Mouse (Mus musculus): ENCODE data around the gene Stard13.

DNA sequence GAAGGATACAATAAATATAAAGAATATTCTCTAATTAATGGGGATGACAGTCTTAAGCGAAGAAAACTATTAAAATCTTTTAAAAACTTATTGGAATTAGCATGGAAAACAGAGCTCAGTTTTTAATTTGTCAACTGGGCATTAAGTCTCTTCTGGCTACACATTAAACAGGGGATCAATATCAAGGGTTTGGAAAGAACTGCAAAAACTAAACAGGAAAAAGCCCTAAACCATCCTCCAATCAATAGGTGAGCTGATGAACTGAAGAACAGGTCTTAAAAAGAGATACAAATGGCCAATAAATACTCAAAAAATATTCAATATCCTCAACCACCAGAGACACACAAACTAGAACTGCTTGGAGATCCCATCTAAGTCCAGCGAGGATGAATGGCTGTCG, 56.5 kb downstream of the Stard13 start:
- TF ChIP-seq CTCF (IDR thresholded peaks at IDR 0.05) (no peak), EP300 (IDR thresholded peaks at IDR 0.05) (no peak)
